Mouse (Mus musculus) C2C12 (cell line): ENCODE measurements around the gene Nos3.

Experiments
- CEBPB ChIP-seq: IDR thresholded peaks from one replicate; pipeline ENCODE4 v1.6.1; 2011; ENCODE audit warnings: low read depth, mild to moderate bottlenecking, control low read depth, moderate library complexity
- CTCF ChIP-seq: IDR thresholded peaks from one replicate; pipeline ENCODE4 v1.5.1; 2011; ENCODE audit not compliant: control insufficient read depth, insufficient read depth, insufficient read length
- MYOG ChIP-seq: IDR thresholded peaks from one replicate; pipeline ENCODE4 v1.6.1; 2011; ENCODE audit not compliant: control insufficient read depth, insufficient read length; ENCODE audit errors: extremely low read depth

DNA sequence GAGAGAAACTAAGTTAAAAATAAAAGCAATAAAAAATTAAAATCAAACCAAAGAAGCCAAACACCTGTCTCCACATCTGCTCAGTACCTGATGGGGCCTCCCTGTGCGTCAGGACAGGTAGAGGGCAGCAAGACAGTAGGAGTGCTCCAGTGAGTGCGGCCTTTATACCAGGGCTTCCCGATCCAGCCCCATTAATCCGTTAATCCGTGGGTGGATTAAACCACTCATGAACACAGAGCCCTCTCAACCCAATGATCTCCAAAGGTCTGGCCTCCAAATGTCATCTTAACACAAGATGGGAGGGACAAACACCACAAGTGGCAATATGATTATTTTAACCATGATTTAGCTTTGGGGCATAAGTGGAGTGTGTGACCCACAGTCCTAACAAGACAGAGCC lies 9.2 kb downstream of the Nos3 start:
- TF ChIP-seq CTCF = no peak
- TF ChIP-seq CEBPB = no peak
- no peak for TF ChIP-seq MYOG
